Mouse (Mus musculus) CH12.LX (cell line): Measurements from ENCODE around the gene 4930522L14Rik.
"Not testable (repeated sequence)": the region's sequence is repeated elsewhere in the genome, so short reads cannot be mapped to it uniquely, and the experiment has no call there.

Experiments used
- CHD1 ChIP-seq: IDR thresholded peaks from 2 replicates; pipeline ENCODE4 v1.6.1; 2012; ENCODE audit warnings: low read depth, low read length, improper control_type of control experiment, inconsistent platforms
- CTCF ChIP-seq, 2 experiments: IDR thresholded peaks in 1 of 2; conservative IDR thresholded peaks in 1 of 2; 2 replicates each; pipeline ENCODE4 v1.5.1; 2011 to 2012; ENCODE audit warnings: low read depth in 2 of 2, low read length in 2 of 2, improper control_type of control experiment in 1 of 2, inconsistent platforms in 1 of 2, mild to moderate bottlenecking in 1 of 2, moderate library complexity in 1 of 2
- ELF1 ChIP-seq: IDR thresholded peaks from 2 replicates; pipeline ENCODE4 v1.6.1; 2014; ENCODE audit warnings: low read depth, mild to moderate bottlenecking, inconsistent platforms, low read length, improper control_type of control experiment
- EP300 ChIP-seq: IDR thresholded peaks from 2 replicates; pipeline ENCODE4 v1.6.1; 2011; ENCODE audit warnings: low read length, improper control_type of control experiment
- JUND ChIP-seq: conservative IDR thresholded peaks from 2 replicates; pipeline ENCODE4 v1.6.1; 2011; ENCODE audit warnings: low read depth, low read length, improper control_type of control experiment
- MAFK ChIP-seq: IDR thresholded peaks from 2 replicates; pipeline ENCODE4 v1.6.1; 2011; ENCODE audit warnings: low read length, improper control_type of control experiment; ENCODE audit not compliant: insufficient replicate concordance
- MYC ChIP-seq: IDR thresholded peaks from 2 replicates; pipeline ENCODE4 v1.6.1; 2011; ENCODE audit warnings: low read depth, mild to moderate bottlenecking, improper control_type of control experiment, low read length
- POLR2A ChIP-seq: IDR thresholded peaks from 2 replicates; pipeline ENCODE4 v1.6.1; 2011; ENCODE audit warnings: low read depth, mild to moderate bottlenecking, improper control_type of control experiment, low read length
- SMC3 ChIP-seq: IDR thresholded peaks from 2 replicates; pipeline ENCODE4 v1.6.1; 2011; ENCODE audit warnings: low read depth, low read length, improper control_type of control experiment
- TCF12 ChIP-seq: IDR thresholded peaks from 2 replicates; pipeline ENCODE4 v1.6.1; 2014; ENCODE audit warnings: low read depth, mild to moderate bottlenecking, inconsistent platforms, low read length, improper control_type of control experiment
- UBTF ChIP-seq: IDR thresholded peaks from 2 replicates; pipeline ENCODE4 v1.6.1; 2012; ENCODE audit warnings: low read depth, mild to moderate bottlenecking, inconsistent platforms, low read length, improper control_type of control experiment, moderate library complexity
- ZC3H11A ChIP-seq: IDR thresholded peaks from 2 replicates; pipeline ENCODE4 v1.6.1; 2012; ENCODE audit warnings: low read depth, mild to moderate bottlenecking, inconsistent platforms, low read length, improper control_type of control experiment
- ZMIZ1 ChIP-seq: IDR thresholded peaks from 2 replicates; pipeline ENCODE4 v1.6.1; 2012; ENCODE audit warnings: low read depth, mild to moderate bottlenecking, inconsistent platforms, low read length, improper control_type of control experiment

- not testable (repeated sequence) for TF ChIP-seq MAFK; POLR2A; UBTF; SMC3; CTCF (conservative IDR thresholded peaks at IDR 0.05 in 1 of 2, IDR thresholded peaks at IDR 0.05 in 1 of 2; ENCODE audit: low read depth in 2 of 2, low read length in 2 of 2); ELF1; MYC; CHD1; TCF12; JUND; ZC3H11A; EP300; ZMIZ1
Measured at GRCm38 (mm10) chr5:109691205-109691965, 60.3 kb downstream of the 4930522L14Rik start.
